Mouse (Mus musculus): Measurements from ENCODE around the gene P2ry6. TPM values are rescaled to one million over a fixed set of nuclear protein-coding genes. Genes with fewer than 3 reads are reported as not detected.

The P2ry6 gene
- total RNA-seq, 2 experiments from 2014 or later: 0.82 to 1.4 TPM

DNA sequence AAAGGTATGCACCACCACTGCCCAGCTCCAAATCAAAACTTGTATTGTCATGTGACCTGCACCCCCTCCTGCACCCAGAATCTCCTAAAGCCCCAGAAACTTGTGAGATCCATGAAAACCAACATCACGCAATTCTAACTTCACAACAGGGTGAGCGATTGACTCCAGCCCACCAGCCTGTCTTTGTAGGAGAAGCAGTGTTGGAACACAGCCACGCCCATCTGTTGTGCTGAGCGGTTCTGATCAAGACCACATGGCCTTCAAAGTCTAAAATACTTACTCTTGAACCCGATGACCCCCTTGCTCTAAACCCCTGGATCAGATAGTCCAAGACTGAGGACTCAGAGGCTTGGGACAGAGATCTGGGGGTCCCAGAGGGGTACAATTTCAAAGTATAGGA lies 25.2 kb upstream of the P2ry6 start:
- TF ChIP-seq CTCF (IDR thresholded peaks at IDR 0.05): no peak
- H3K27ac ChIP-seq: peak overlapping the region; percentile 20; the same call in 1 of the 2 replicates

GRCm38 (mm10) chr7:100998578-100998960 lies 24.1 kb upstream of the P2ry6 start:
- TF ChIP-seq CTCF (IDR thresholded peaks at IDR 0.05): no peak
- no peak for DNase-seq
- intact Hi-C loops (cut with DNase I): no loop called here
- no peak overlapping the region for H3K4me3 ChIP-seq
- H3K27ac ChIP-seq: peak overlapping the region; percentile 91

More for the DNA sequence above, 25.2 kb upstream of the P2ry6 start:
- H3K4me3 ChIP-seq: no peak overlapping the region
- intact Hi-C loops (cut with DNase I): no loop called here
- DNase-seq: no peak

DNA sequence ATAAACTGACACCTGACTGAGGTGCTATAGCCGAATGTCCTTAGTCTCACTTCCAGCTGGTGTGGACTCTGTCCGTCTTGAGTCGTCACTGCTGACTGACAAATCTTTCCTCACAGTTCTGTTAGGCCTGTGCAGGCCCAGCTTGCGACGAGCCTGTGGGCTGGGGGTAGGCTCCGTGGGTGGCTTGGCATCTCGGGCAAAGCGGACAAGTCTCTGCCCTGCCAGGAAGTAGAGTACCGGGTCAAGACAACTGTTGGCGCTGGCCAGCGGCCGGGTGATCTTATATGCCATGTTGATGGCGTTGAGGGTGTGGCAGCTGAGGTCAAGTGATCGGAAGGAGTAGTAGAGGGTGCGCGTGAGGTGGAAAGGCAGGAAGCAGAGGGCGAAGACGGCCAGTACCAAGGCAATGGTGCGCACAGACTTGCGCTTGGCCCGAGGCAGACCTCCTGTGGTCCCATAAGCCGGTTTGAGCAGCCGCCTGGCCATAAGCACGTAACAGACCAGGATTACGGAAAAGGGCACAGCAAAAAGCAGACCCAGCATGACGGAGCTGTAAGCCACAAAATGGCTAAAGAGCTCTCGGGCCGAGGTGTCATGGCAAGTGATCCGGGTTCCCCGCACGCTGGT lies 23.6 kb upstream of the P2ry6 start:
- TF ChIP-seq CTCF (IDR thresholded peaks at IDR 0.05): no peak
- intact Hi-C loops (cut with DNase I): no loop called here
- Histone ChIP-seq H3K4me3 (no peak overlapping the region), H3K27ac (peak overlapping the region; percentile 91)
- DNase-seq: no peak

GRCm38 (mm10) chr7:100997215-100997614 lies 22.8 kb upstream of the P2ry6 start:
- intact Hi-C loops (cut with DNase I): no loop called here
- Histone ChIP-seq H3K27ac (peak overlapping the region; percentile 91), H3K4me3 (no peak overlapping the region)
- TF ChIP-seq CTCF (IDR thresholded peaks at IDR 0.05): no peak
- DNase-seq: no peak

DNA sequence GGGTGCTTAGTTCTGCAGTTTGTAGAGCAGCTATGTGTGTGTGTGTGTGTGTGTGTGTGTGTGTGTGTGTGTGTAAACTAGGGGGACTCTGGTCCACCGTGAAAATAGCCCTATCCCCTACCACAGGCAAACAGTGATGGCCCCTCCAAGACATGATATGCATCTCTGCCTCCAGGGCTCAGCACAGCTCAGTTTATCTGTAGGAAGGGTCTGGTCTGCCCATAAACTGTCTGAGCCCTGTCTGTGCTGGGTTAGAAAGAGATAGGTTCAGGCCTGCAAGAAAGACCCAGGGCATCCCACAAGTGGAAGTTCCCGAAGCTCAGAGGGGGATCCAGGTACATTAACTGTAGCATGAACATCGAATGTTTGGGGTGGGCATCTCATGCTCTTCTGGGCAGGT lies 21.5 kb upstream of the P2ry6 start:
- TF ChIP-seq CTCF (IDR thresholded peaks at IDR 0.05): no peak
- Histone ChIP-seq H3K4me3 (no peak overlapping the region), H3K27ac (peak overlapping the region; percentile 91)
- DNase-seq: no peak
- intact Hi-C loops (cut with DNase I): loop anchor here (2.0 kb wide), 1 partner anchor 15 kb away; no protein-coding TSS in a partner anchor

DNA sequence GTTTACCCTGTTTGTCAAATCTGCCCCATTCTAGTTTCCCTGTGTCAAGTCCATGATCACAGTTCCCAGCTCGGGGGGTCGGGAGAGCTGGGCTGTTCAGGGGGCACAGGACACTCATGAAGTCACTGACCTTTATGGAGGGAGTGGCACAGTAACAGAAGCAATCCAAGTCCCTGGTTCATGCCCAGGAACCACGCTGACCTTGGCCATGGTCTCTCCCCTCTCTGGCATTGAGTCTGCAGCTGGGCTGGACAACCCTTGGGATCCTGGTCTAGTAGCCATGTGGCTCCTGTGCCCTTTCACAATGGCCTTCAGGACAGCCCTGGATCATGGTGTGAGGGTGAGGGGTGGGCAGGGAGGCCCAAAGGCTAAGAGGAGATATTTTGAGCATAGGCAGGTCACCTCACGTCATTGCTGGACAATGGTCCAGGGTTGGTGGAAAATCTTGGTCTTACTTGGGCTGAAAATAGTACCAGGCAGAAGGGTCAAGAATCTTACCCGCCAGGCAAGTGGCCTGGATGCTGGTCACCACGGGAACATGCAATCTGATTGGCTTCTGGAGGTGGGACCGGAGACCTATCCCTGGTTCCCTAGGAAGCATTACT lies 20.9 kb upstream of the P2ry6 start:
- DNase-seq: peak; percentile 70

DNA sequence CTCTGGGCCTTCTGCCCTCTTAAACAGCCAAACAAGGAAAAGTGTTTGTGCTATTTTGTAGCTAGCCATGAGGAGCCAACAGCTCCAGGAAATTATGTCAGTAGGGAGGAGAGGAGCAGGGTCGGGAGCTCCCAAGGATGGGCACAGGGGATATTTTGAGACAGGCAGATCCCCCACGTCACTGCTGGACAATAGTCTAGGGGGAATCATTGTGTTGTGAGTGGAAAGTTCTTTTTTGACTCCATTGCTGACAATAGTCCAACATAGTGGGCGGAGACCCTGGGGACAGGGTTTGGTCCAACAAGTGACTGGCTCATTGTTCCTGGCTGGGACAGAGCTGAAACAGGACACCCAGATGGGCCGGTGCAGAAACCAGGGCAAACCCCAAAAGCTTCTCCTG lies 18.7 kb upstream of the P2ry6 start:
- no peak for TF ChIP-seq CTCF (IDR thresholded peaks at IDR 0.05)
- intact Hi-C loops (cut with DNase I): no loop called here
- H3K4me3 ChIP-seq: no peak overlapping the region
- DNase-seq: peak; percentile 80
- H3K27ac ChIP-seq: peak overlapping the region; percentile 91

More for the DNA sequence above, 20.9 kb upstream of the P2ry6 start:
- intact Hi-C loops (cut with DNase I): loop anchor here (2.0 kb wide), 1 partner anchor 15 kb away; no protein-coding TSS in a partner anchor
- peak overlapping the region; percentile 91 for H3K27ac ChIP-seq
- 0 out of 2 replicates have a peak overlapping the region, but pooled peaks have one; percentile 11 for H3K4me3 ChIP-seq
- no peak for TF ChIP-seq CTCF (IDR thresholded peaks at IDR 0.05)

- Histone ChIP-seq H3K27ac (peak overlapping the region; percentile 91), H3K4me3 (no peak overlapping the region)
- no peak for TF ChIP-seq CTCF (IDR thresholded peaks at IDR 0.05)
- no peak for DNase-seq
- intact Hi-C loops (cut with DNase I): no loop called here
Measured at GRCm38 (mm10) chr7:100991972-100992371, 17.5 kb upstream of the P2ry6 start.

GRCm38 (mm10) chr7:100990636-100991311 lies 16.3 kb upstream of the P2ry6 start:
- H3K27ac ChIP-seq: peak overlapping the region; percentile 91

GRCm38 (mm10) chr7:100988092-100988491 lies 13.6 kb upstream of the P2ry6 start:
- H3K27ac ChIP-seq: peak overlapping the region; percentile 25; the same call in 1 of the 2 replicates
- peak; percentile 81 for DNase-seq
- intact Hi-C loops (cut with DNase I): loop anchor here (1.0 to 5.0 kb wide), 4 partner anchors 45 to 244 kb away; no protein-coding TSS in a partner anchor
- TF ChIP-seq CTCF (IDR thresholded peaks at IDR 0.05): peak; percentile 86
- no peak overlapping the region for H3K4me3 ChIP-seq

More at GRCm38 (mm10) chr7:100990636-100991311, 16.3 kb upstream of the P2ry6 start:
- no peak for TF ChIP-seq CTCF (IDR thresholded peaks at IDR 0.05)
- intact Hi-C loops (cut with DNase I): no loop called here
- DNase-seq: peak; percentile 72
- H3K4me3 ChIP-seq: no peak overlapping the region

GRCm38 (mm10) chr7:100984452-100985395 lies 10.3 kb upstream of the P2ry6 start:
- no peak for TF ChIP-seq CTCF (IDR thresholded peaks at IDR 0.05)
- Histone ChIP-seq H3K4me3 (no peak overlapping the region), H3K27ac (peak overlapping the region; percentile 46; the same call in 1 of the 2 replicates)
- DNase-seq: no peak
- intact Hi-C loops (cut with DNase I): loop anchor here (5.0 kb wide), 2 partner anchors 77 to 248 kb away; no protein-coding TSS in a partner anchor

- no peak for TF ChIP-seq CTCF (IDR thresholded peaks at IDR 0.05)
- intact Hi-C loops (cut with DNase I): loop anchor here (5.0 kb wide), 1 partner anchor 37 kb away; no protein-coding TSS in a partner anchor
- no peak overlapping the region for H3K4me3 ChIP-seq
- DNase-seq: peak; percentile 79
- peak overlapping the region; percentile 29; the same call in 1 of the 2 replicates for H3K27ac ChIP-seq
Measured at GRCm38 (mm10) chr7:100979175-100979574, 4.7 kb upstream of the P2ry6 start.
